Mouse (Mus musculus): Measurements from ENCODE around the gene Peli3.
"Not testable (repeated sequence)": the region's sequence is repeated elsewhere in the genome, so short reads cannot be mapped to it uniquely, and the experiment has no call there.

Peli3 gene

DNA sequence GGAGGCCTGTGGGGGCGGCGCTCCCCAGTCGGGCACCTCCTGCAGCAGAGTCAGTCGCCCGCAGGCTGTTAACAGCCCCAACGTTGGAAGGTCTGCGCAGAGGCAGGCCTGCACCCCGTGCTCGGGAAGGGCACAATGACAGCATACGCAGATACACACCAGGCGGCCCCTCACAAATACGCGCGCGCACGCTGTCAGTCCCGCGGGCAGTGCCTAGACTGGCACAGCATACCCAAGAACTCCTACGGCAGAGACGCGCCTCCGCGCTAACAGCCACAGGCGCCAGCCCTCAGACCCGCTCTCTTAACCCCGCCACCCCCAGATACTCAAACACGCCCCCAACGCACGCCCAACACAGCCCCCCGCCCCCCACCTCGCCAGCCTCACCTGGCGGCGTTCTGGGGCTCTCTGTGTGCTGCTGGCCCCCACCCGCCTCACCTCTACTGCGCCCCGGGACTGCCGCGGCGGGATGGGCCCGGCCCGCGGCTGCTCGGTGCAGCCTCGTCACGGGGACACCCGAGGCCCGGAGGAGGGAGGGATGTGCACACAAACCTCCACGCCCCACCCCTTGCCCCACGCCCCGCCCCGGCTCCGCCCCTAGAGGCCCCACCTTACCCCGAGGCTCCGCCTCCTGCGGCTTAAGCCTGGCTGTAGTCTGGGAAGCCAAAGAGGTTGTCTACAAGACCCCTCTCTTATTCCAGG, at the start of gene Peli3:
Peli3 (minus strand) TSS at position 577 of the 702 bp plus-strand sequence.
- DNase-seq (ENCODE audit: low spot score in 2 of 2), result peak; percentile 64 to 66

DNA sequence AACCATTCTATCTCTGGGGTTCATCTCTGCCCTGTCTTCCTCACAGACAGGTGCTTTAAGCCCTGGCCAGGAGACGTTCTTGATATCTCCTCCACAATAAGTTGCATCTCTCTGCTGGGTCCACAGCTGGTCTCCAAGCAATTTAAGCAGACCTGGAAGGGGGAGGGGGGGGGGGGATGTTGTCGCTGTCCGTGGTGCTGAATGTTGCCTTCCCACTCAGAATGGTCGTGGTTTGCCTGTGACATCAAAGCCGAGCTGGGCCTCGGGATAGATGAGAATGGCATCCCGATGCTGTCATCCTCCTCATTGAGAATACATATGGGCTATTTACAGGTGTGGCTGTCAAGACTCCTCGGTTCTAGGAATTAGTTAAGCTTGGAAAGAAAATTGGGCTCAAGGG, 49.4 kb upstream of the Peli3 start:
- no peak for DNase-seq (ENCODE audit: low spot score in 2 of 2)

DNA sequence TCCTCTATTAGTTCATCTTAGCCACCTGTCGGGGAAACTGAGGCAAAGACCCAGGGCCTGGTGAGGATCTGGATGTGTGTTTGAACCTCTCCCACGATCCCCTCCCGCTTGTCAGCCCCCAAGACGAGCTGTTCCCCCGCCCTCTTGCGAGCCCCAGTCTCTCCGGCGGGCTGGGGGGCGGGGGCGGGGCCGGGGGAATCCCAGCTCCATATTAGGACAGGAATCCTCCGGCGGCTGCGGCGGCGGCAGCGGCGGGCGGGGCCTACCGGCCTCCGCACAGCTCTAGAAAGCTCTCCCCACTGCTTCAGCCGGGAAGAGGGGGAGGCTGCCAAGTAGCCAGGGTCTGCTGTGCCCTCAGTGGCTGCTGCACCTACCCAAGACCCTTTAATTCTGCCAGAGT, 47.8 kb upstream of the Peli3 start:
- no peak for DNase-seq (ENCODE audit: low spot score in 2 of 2)

DNA sequence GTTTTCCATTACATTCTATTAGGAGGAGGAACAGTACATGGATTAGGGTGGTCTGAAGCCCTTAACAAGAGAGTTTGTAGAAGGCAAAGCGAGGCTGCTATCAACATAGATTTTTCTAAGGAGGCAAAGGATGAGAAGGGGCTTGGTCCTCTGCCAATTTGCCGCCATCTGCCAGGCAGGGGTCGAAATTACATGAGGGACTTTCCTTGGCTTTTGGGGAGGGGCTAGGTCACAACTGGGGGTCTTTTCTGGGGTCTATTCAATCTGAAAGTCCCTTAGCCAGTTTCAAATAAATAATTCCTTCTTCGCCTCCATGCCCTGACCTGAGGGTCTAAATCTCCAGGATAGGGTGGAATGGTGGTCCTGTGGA, 47.3 kb upstream of the Peli3 start, which contains the start of gene Npas4:
Npas4 (minus strand) TSS at position 61 of the 370 bp plus-strand sequence.
- no peak for DNase-seq (ENCODE audit: low spot score in 2 of 2)

DNA sequence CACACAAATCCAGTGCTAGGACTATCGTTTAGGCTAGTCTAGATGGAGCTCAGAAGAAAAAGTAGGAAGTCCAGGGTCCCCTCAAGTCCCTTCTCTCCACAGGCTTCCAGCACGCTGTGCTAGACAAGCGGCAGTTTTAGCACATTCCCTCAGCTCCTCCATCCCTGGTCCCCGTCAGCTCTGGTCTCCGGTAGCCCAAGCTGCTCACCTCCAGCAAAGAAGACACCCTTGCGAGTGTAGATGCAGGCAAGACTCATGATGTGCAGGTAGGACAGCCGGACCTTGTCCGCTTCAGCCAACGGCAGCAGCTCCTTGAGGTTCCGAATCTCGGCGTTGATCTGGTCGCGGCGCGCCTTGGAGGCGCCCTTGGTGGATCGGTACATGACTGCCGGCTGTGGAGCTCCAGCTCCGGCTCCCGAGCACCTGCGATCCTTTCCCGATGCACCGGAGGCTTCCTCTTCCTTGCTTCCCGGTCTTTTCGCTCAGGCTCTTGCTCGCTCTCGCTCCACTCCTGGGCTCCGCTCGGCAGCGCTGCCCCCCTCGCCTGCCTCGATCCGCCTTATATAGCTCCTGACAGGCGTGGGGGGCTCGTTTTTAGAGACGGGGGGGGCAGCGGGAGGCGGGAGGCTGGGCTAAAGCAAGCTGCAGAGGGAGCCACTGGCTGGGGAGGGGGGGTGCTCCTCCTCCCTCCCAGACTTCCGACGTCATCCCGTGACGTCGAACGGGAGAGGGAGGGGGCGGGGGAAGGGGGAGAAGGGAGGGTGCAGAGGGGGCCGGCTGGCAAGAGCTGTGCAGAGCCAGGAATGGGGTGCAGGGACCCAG, 46.7 kb upstream of the Peli3 start:
- no peak for DNase-seq (ENCODE audit: low spot score in 2 of 2)

- peak; percentile 47 to 77 for DNase-seq (ENCODE audit: low spot score in 2 of 2)
Observed at GRCm38 (mm10) chr19:4989013-4989412, 46.1 kb upstream of the Peli3 start.

GRCm38 (mm10) chr19:4981767-4982166, 38.8 kb upstream of the Peli3 start:
- peak in 1 of 2 experiments; percentile 24 for DNase-seq (ENCODE audit: low spot score in 2 of 2)

DNA sequence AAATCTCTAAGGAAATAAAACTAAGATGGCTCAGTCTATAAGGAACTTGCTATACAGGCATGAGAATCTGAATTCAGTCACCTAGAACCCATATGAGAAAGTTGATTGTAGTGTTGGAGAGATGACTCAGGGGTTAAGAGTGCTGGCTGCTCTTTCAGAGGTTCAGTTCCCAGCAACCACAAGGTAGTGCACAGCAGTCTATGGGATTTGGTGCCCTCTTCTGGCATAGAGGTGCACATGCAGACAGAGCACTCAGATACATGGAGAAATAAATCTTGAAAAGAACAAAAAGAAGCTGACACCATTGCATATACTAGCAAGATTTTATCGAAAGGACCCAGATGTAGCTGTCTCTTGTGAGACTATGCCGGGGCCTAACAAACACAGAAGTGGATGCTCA, 25.3 kb upstream of the Peli3 start:
- DNase-seq (ENCODE audit: low spot score in 2 of 2), result no peak

- peak; percentile 82 to 94 for DNase-seq (ENCODE audit: low spot score in 2 of 2)
Observed at GRCm38 (mm10) chr19:4961928-4962601, 19.1 kb upstream of the Peli3 start, which contains the start of gene Mrpl11. Mrpl11 (plus strand) TSS chr19:4962147.

- DNase-seq (ENCODE audit: low spot score in 2 of 2), result not testable (repeated sequence)
Observed at GRCm38 (mm10) chr19:4948641-4949040, 5.7 kb upstream of the Peli3 start.

DNA sequence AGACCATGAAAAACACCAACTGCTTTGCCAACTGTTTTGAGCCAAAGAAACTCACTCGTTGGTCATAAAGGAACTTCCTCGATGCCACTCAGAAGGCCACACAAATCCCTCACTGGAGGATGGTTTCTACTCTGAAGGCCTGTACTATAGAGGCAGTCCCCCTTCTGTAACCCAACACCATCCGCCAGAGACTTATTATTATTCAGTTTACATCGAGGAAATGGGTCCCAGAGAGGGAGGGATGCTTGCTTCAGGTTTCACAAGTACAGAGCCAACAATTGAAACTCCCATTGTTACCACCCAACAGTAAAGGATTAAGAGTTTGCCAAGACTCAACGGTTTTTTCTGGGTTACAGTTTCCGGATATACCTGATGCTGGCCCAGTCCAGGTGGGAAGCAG, 2.6 kb upstream of the Peli3 start:
- DNase-seq (ENCODE audit: low spot score in 2 of 2), result no peak

- peak in 1 of 2 experiments; percentile 24 for DNase-seq (ENCODE audit: low spot score in 2 of 2)
Observed at GRCm38 (mm10) chr19:4943253-4943588, 294 bp upstream of the Peli3 start.

DNA sequence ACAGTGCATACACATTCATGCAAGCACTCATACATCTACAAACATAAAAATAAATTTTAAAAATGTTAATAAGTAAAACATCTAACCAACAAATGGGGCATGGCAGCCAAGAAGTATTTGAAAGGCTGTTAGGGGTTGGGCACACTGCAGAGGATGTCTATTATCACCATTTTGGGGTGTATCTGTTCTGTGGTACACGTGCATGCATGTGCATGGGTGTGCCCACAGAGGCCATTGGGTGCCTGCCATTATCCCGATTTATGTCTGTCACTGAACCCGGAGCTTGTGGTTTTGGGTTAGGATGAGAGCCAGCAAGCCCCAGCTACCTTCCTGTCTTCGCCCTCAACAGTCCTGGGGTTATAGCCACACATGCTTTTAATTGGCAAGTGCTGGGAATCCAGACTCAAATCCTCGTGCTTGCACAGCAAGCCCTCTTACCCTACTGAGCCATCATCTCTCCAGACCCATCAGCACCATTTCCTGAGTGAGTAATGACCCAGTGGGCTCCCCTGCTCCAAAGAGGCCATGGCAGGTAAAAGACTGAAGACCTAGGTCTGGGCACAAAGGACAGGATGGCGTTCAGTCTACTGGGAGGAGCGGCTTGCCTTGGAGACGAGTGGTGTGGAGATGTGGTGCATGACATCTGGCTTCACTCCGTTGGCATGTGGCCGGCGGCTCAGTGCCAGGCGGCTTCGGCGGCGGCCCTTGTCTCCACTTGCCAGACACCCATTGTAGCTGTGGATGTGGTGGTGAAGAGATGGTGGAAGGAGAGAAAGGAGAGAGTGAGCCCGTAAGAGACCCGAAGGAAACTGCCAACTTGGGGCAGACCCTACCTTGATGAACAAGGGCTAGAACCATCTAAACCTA, 5.2 kb downstream of the Peli3 start:
- DNase-seq (ENCODE audit: low spot score in 2 of 2), result no peak

DNA sequence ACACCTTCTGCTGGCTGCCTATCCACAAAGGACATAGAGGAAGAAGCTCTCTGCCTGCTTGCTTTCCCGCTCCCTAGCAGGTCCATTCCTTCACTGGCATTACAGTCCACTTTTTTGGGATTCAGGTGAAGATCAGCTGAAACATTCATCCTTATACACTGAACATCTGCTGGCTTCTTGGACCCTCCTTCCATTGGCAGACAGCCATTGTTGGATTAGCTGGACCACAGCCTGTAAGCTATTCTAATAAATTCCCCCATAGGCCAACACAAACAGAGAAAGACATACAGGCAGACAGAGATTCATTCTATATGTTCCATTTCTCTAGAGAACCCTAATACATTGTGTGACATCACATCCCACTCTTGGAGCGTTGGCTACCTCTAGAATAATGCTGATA, 6.0 kb downstream of the Peli3 start:
- no peak for DNase-seq (ENCODE audit: low spot score in 2 of 2)

DNA sequence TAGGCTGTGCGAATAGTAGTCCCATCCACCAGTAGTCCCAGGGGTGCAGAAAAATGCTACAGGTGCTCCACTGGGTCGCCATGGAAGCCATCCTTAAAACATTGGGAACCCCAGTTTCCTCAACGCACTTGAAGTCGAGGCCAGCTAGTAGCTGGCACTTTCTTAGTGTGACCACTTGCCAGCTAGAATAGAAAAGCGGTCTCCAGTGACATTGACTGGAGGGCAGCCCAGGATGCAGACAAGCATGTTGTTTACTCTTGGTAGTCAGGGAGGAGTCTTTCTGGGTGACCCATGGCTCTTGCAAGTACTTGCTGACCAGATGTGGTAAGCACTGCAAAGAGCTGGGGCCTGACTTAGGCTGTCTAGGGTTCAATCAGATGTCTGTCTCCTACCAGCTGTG, 14.1 kb downstream of the Peli3 start:
- DNase-seq (ENCODE audit: low spot score in 2 of 2), result peak in 1 of 2 experiments; percentile 42

DNA sequence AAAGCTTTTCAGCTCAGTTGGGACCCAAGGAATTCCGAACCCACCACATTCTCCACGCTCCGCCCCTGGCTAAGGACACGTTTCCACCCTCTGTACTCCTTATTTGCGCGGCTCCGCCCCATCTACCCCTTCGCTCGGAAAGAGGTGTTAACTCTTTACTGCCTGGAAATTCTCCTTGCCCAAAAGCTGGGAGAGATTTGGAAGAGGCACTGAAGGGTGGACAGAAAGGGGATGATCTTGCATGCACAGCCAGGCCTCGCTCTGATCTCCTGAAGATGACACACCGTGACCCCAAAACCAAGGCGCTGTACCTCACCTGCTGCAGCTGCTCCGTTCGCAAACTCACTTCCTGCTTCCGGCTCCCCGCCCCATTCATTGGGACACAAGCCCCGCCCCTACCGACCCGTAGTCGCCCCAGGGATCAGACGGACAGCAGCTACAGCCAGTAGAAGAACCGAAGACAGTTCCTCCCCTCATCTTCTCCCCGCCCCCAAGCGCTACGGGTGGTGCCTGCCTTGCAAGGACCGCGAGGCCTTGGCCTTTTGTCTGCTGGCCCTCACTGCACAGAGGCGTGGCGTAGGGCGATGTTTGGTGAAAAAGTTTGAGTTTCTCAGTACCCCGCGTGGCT, 14.9 kb downstream of the Peli3 start, which contains the start of gene Dpp3:
Dpp3 (minus strand) TSS at position 384 of the 628 bp plus-strand sequence.
- DNase-seq (ENCODE audit: low spot score in 2 of 2), result peak; percentile 97 to 98

DNA sequence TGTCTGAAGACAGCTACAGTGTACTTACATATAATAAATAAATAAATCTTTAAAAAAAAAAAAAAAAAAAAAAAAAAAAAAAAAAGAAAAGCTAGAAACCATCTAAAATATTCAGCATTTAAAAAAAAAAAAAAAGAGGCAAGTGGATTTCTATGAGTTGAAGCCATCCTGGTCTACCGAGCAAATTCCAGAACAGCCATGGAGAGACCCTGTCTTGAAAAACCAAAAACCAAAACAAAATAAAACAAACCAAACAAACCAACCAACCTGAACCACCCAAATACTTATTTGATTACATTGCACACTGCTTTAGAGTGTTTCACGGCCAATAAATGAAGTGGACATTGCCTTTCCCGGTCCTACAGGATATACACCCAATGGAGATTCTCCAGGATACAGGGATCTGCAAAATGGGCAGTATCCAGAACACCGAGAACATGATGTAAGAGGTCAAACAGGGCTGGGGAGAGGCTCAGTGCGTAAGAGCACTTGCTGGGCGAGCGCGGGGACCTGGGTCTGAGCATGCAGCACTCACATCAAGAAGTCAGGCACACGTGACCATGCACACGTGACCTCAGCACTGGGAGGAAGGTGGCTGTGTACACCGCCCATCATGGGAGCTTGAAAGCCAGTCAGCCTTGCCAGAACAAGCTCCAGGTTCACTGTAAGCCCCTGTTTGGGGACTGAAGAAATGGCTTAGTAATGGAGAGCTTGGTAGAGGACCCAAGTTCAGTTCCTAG, 17.6 kb downstream of the Peli3 start:
- no peak for DNase-seq (ENCODE audit: low spot score in 2 of 2)

DNA sequence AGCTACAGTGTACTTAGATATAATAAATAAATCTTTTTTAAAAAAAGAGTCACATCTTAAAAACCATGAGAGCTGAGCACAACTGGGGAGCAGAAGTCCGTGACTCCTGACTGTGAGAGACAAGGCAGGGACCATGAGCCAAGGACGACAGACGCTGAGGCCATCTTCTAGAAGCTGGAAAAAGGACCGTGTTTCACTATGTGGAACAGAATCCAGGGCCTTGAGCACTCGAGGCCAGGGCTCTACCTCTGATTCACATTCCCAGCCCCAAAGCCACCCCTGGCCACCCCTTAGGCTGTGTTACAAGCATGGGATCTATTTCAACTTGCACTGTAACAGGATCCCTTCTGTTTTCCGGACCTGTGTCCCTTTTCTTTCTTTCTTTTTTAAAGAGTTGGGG, 23.3 kb downstream of the Peli3 start:
- no peak for DNase-seq (ENCODE audit: low spot score in 2 of 2)

- no peak for DNase-seq (ENCODE audit: low spot score in 2 of 2)
Observed at GRCm38 (mm10) chr19:4916827-4917226, 26.1 kb downstream of the Peli3 start.

GRCm38 (mm10) chr19:4915924-4916603, 26.9 kb downstream of the Peli3 start:
- DNase-seq (ENCODE audit: low spot score in 2 of 2), result no peak

Data from heart, adult 9 months (tissue).